Mouse (Mus musculus): Measurements from ENCODE around the gene Bbs9.

- no peak for TF ChIP-seq CTCF (conservative IDR thresholded peaks at IDR 0.05; ENCODE audit: insufficient read depth, insufficient read length, low read depth, low read length)
- no peak for TF ChIP-seq POLR2A (IDR thresholded peaks at IDR 0.05; ENCODE audit: low read depth, low read length)
These were observed 351.8 kb downstream of the Bbs9 start for GRCm38 (mm10) chr9:22827176-22827770.
